Mouse (Mus musculus) lung, postnatal 0 days (tissue): ENCODE measurements at regions not wholly inside any gene's neighbourhood (a gene's known extent, or its start where the extent isn't known, plus 50 kb on each side); places are given as distances from the start of the nearest gene placed in this dataset.

ENCODE experiments used
- CTCF ChIP-seq: IDR thresholded peaks from 2 replicates; pipeline ENCODE4 v1.5.1; 2016; ENCODE audit warnings: antibody characterized with exemption, mild to moderate bottlenecking
- EP300 ChIP-seq: IDR thresholded peaks from 2 replicates; pipeline ENCODE4 v1.6.1; 2016; ENCODE audit warnings: antibody characterized with exemption, mild to moderate bottlenecking, control low read depth

- TF ChIP-seq CTCF (peak; percentile 32), EP300 (no peak)
Observed at GRCm38 (mm10) chr7:116995770-116996169, 385.0 kb upstream of the Xylt1 start.
